Mouse (Mus musculus): Measurements from ENCODE around the gene Itpk1. TPM values are rescaled to one million over a fixed set of nuclear protein-coding genes. Genes with fewer than 3 reads are reported as not detected.

The Itpk1 gene
- polyA plus RNA-seq, 1 experiment from 2014 or later: 26.1 TPM

DNA sequence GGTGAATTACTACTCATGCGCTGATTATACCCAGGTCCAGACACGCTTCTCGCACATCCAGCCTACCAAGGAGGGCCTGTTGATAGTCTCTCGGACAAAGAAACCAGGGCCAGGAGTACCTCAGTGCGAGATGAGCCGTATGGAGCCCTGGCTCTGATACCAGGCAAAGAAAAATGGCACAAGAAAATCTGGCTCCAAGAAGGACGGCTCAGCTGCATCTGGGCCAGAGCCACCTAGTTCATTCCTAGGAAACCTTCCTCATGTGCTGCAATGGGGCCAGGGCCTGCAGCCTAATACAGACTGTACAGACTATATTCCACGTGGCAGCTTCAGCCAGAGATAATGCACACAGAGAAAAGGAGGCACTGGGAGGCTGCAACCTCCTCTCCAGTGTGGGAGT, 93.8 kb downstream of the Itpk1 start:
- Histone ChIP-seq H3K4me2 (ENCODE audit: low read depth) (no peak overlapping the region), H3K9me3 (ENCODE audit: control insufficient read depth, low read length) (no peaks in the 10 kb centered on the region), H3K27ac (ENCODE audit: low read depth, low read length) (no peak overlapping the region), H3K36me3 (ENCODE audit: control insufficient read depth, insufficient read depth, low read length) (no peaks in the 10 kb centered on the region), H3K4me1 (ENCODE audit: control insufficient read depth, insufficient read depth, low read length) (no peaks in the 10 kb centered on the region), H3K27me3 (ENCODE audit: control insufficient read depth, insufficient read depth, low read length) (no peaks in the 10 kb centered on the region), H3K4me3 (ENCODE audit: low read depth, low read length) (no peak overlapping the region), H3K9ac (ENCODE audit: low read length) (no peak overlapping the region)
- ATAC-seq (ENCODE audit: insufficient read depth, low FRiP score, low TSS enrichment) (no peak), DNase-seq (ENCODE audit: low spot score) (no peak)
- 92% methylated on average over 8 of the region's 8 CpGs for WGBS

- ATAC-seq (ENCODE audit: insufficient read depth, low FRiP score, low TSS enrichment): no peak
- H3K27ac ChIP-seq (ENCODE audit: low read depth, low read length): no peak overlapping the region
- 76% methylated on average over 11 of the region's 11 CpGs for WGBS
- H3K27me3 ChIP-seq (ENCODE audit: control insufficient read depth, insufficient read depth, low read length): no peaks in the 10 kb centered on the region
- H3K4me2 ChIP-seq (ENCODE audit: low read depth): no peak overlapping the region
- no peaks in the 10 kb centered on the region for H3K36me3 ChIP-seq (ENCODE audit: control insufficient read depth, insufficient read depth, low read length)
- no peak for DNase-seq (ENCODE audit: low spot score)
- no peaks in the 10 kb centered on the region for H3K4me1 ChIP-seq (ENCODE audit: control insufficient read depth, insufficient read depth, low read length)
- no peaks in the 10 kb centered on the region for H3K9me3 ChIP-seq (ENCODE audit: control insufficient read depth, low read length)
- no peak overlapping the region for H3K9ac ChIP-seq (ENCODE audit: low read length)
- H3K4me3 ChIP-seq (ENCODE audit: low read depth, low read length): no peak overlapping the region
Measured at GRCm38 (mm10) chr12:102607808-102608517, 96.8 kb downstream of the Itpk1 start.

DNA sequence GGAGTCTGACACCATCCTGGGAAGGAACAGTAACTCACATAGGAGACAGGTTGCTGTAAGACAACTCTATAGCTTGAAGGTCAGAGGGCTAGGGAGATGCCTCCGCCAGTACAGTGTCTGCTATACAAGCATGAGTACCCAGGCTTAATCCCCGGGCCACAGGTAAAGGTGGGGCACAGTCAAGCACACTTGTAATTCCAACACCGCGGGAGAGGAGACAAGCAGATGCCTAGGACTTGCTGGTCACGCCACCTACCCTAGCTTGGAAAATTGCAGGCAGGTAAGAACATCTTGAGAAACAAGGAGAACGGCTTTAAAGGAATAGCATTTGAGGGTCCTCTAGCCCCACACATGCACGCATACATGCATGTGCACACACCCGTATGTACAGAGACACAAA, 97.7 kb downstream of the Itpk1 start:
- DNase-seq (ENCODE audit: low spot score) (no peak), ATAC-seq (ENCODE audit: insufficient read depth, low FRiP score, low TSS enrichment) (no peak)
- 89% methylated on average over 8 of the region's 8 CpGs for WGBS
- no peak overlapping the region for H3K4me3 ChIP-seq (ENCODE audit: low read depth, low read length)
- no peak overlapping the region for H3K27ac ChIP-seq (ENCODE audit: low read depth, low read length)
- peaks cover 6% of the 10 kb centered on the region for H3K4me1 ChIP-seq (ENCODE audit: control insufficient read depth, insufficient read depth, low read length)
- H3K9ac ChIP-seq (ENCODE audit: low read length): no peak overlapping the region
- H3K9me3 ChIP-seq (ENCODE audit: control insufficient read depth, low read length): no peaks in the 10 kb centered on the region
- H3K27me3 ChIP-seq (ENCODE audit: control insufficient read depth, insufficient read depth, low read length): no peaks in the 10 kb centered on the region
- no peak overlapping the region for H3K4me2 ChIP-seq (ENCODE audit: low read depth)
- no peaks in the 10 kb centered on the region for H3K36me3 ChIP-seq (ENCODE audit: control insufficient read depth, insufficient read depth, low read length)

DNA sequence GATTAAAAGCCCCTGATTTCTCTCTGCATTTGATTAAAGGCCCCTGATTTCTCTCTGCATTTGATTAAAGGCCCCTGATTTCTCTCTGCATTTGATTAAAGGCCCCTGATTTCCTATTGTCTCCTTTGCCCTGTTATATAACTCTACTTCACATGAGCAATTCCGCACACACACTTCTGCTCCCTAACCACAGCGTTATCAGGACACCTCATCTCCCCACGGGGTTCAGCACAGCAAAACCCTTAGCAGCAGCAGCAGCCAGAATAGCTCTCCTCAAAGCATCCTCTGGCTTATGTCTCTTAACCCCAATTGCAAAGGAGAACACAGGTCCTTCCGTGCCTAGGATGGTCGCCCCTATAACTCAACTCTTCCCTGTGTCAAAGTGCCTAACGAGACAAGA, 99.1 kb downstream of the Itpk1 start:
- Histone ChIP-seq H3K4me2 (ENCODE audit: low read depth) (no peak overlapping the region), H3K4me1 (ENCODE audit: control insufficient read depth, insufficient read depth, low read length) (peaks cover 13% of the 10 kb centered on the region), H3K9ac (ENCODE audit: low read length) (no peak overlapping the region), H3K9me3 (ENCODE audit: control insufficient read depth, low read length) (no peaks in the 10 kb centered on the region), H3K4me3 (ENCODE audit: low read depth, low read length) (no peak overlapping the region), H3K27ac (ENCODE audit: low read depth, low read length) (no peak overlapping the region), H3K36me3 (ENCODE audit: control insufficient read depth, insufficient read depth, low read length) (no peaks in the 10 kb centered on the region), H3K27me3 (ENCODE audit: control insufficient read depth, insufficient read depth, low read length) (no peaks in the 10 kb centered on the region)
- 84% methylated on average over 6 of the region's 6 CpGs for WGBS
- DNase-seq (ENCODE audit: low spot score): no peak
- no peak for ATAC-seq (ENCODE audit: insufficient read depth, low FRiP score, low TSS enrichment)

DNA sequence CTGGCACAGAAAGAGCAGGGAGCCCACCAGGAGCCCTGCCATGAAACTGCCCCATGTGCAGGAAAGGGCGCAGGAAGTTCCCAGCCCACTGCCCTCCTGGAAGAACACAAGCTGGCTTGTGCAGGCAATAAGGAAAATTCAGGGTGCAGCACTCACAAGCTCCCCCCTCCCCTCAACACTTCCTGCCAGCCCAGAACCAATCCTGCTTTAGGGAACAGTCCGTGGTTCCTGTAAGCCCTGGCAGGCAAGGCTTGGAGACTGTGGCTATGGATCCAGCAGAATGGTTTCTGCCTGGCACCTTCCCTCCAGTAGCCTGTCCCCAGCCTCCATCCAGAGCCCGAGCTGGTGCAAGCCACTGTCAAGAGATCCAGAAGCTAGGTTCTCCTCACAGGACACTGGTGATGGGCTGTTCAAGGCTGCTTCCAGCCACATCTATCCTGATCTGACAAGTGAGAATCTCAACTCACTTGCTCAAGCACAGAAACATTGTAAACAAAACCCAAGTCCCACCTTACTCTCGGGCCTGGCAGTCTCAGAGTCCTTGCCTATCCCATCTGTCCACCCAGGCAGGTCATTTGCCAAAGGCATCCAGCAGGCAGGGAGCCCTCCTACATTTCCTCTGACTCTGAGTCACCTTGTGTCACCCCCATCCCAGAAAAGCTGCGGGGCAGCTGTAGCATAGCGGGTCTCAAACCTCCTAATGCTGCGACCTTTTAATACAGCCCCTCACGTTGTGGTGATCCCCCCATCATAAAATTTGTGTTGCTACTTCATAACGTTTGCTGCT, 102.3 kb downstream of the Itpk1 start:
- Histone ChIP-seq H3K36me3 (ENCODE audit: control insufficient read depth, insufficient read depth, low read length) (no peaks in the 10 kb centered on the region), H3K27ac (ENCODE audit: low read depth, low read length) (no peak overlapping the region), H3K4me3 (ENCODE audit: low read depth, low read length) (no peak overlapping the region), H3K9ac (ENCODE audit: low read length) (no peak overlapping the region), H3K4me2 (ENCODE audit: low read depth) (no peak overlapping the region), H3K27me3 (ENCODE audit: control insufficient read depth, insufficient read depth, low read length) (no peaks in the 10 kb centered on the region), H3K4me1 (ENCODE audit: control insufficient read depth, insufficient read depth, low read length) (peaks cover 13% of the 10 kb centered on the region), H3K9me3 (ENCODE audit: control insufficient read depth, low read length) (no peaks in the 10 kb centered on the region)
- ATAC-seq (ENCODE audit: insufficient read depth, low FRiP score, low TSS enrichment): no peak
- DNase-seq (ENCODE audit: low spot score): no peak
- 71% methylated on average over 9 of the region's 9 CpGs for WGBS

- 24% methylated on average over 8 of the region's 8 CpGs for WGBS
Measured at GRCm38 (mm10) chr12:102601847-102602246, 102.9 kb downstream of the Itpk1 start.

GRCm38 (mm10) chr12:102600345-102600744, 104.4 kb downstream of the Itpk1 start:
- peaks cover 13% of the 10 kb centered on the region for H3K4me1 ChIP-seq (ENCODE audit: control insufficient read depth, insufficient read depth, low read length)
- H3K27me3 ChIP-seq (ENCODE audit: control insufficient read depth, insufficient read depth, low read length): no peaks in the 10 kb centered on the region

More at GRCm38 (mm10) chr12:102601847-102602246, 102.9 kb downstream of the Itpk1 start:
- no peaks in the 10 kb centered on the region for H3K9me3 ChIP-seq (ENCODE audit: control insufficient read depth, low read length)
- H3K9ac ChIP-seq (ENCODE audit: low read length): no peak overlapping the region
- no peak overlapping the region for H3K27ac ChIP-seq (ENCODE audit: low read depth, low read length)
- H3K4me1 ChIP-seq (ENCODE audit: control insufficient read depth, insufficient read depth, low read length): peaks cover 13% of the 10 kb centered on the region
- ATAC-seq (ENCODE audit: insufficient read depth, low FRiP score, low TSS enrichment) (no peak), DNase-seq (ENCODE audit: low spot score) (no peak)
- no peaks in the 10 kb centered on the region for H3K27me3 ChIP-seq (ENCODE audit: control insufficient read depth, insufficient read depth, low read length)
- H3K4me2 ChIP-seq (ENCODE audit: low read depth): no peak overlapping the region
- no peaks in the 10 kb centered on the region for H3K36me3 ChIP-seq (ENCODE audit: control insufficient read depth, insufficient read depth, low read length)
- H3K4me3 ChIP-seq (ENCODE audit: low read depth, low read length): no peak overlapping the region

DNA sequence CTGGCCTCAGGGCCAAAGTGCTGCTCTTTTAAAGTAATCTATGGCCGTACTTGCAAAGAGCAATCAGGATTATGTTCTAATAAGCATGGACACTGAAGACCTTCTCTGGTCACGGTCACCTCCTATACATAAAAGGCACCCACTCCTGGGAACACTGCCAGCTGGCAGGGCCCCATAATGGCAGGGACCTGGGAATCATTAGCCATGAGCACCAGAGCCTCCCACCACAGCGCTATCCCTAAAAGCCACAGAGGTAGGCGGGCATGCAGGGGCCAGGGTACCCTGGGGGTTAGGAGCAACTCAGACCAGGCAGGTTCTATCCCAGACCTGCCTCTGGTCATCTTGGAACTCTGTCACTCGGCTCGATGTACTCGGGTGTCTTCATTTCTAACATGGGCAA, 104.9 kb downstream of the Itpk1 start:
- ATAC-seq (ENCODE audit: insufficient read depth, low FRiP score, low TSS enrichment) (no peak), DNase-seq (ENCODE audit: low spot score) (no peak)
- Histone ChIP-seq H3K4me1 (ENCODE audit: control insufficient read depth, insufficient read depth, low read length) (peaks cover 13% of the 10 kb centered on the region), H3K9ac (ENCODE audit: low read length) (no peak overlapping the region), H3K4me2 (ENCODE audit: low read depth) (no peak overlapping the region), H3K36me3 (ENCODE audit: control insufficient read depth, insufficient read depth, low read length) (no peaks in the 10 kb centered on the region), H3K27ac (ENCODE audit: low read depth, low read length) (no peak overlapping the region), H3K4me3 (ENCODE audit: low read depth, low read length) (no peak overlapping the region), H3K9me3 (ENCODE audit: control insufficient read depth, low read length) (no peaks in the 10 kb centered on the region), H3K27me3 (ENCODE audit: control insufficient read depth, insufficient read depth, low read length) (no peaks in the 10 kb centered on the region)
- 76% methylated on average over 7 of the region's 7 CpGs for WGBS

More at GRCm38 (mm10) chr12:102600345-102600744, 104.4 kb downstream of the Itpk1 start:
- H3K9me3 ChIP-seq (ENCODE audit: control insufficient read depth, low read length): no peaks in the 10 kb centered on the region
- no peak overlapping the region for H3K27ac ChIP-seq (ENCODE audit: low read depth, low read length)
- no peak overlapping the region for H3K9ac ChIP-seq (ENCODE audit: low read length)
- no peaks in the 10 kb centered on the region for H3K36me3 ChIP-seq (ENCODE audit: control insufficient read depth, insufficient read depth, low read length)
- WGBS: 61% methylated on average over 6 of the region's 6 CpGs
- DNase-seq (ENCODE audit: low spot score) (no peak), ATAC-seq (ENCODE audit: insufficient read depth, low FRiP score, low TSS enrichment) (no peak)
- H3K4me3 ChIP-seq (ENCODE audit: low read depth, low read length): no peak overlapping the region
- H3K4me2 ChIP-seq (ENCODE audit: low read depth): no peak overlapping the region

- ATAC-seq (ENCODE audit: insufficient read depth, low FRiP score, low TSS enrichment) (no peak), DNase-seq (ENCODE audit: low spot score) (no peak)
- Histone ChIP-seq H3K27ac (ENCODE audit: low read depth, low read length) (no peak overlapping the region), H3K4me2 (ENCODE audit: low read depth) (no peak overlapping the region), H3K36me3 (ENCODE audit: control insufficient read depth, insufficient read depth, low read length) (no peaks in the 10 kb centered on the region), H3K4me3 (ENCODE audit: low read depth, low read length) (no peak overlapping the region), H3K27me3 (ENCODE audit: control insufficient read depth, insufficient read depth, low read length) (no peaks in the 10 kb centered on the region), H3K9me3 (ENCODE audit: control insufficient read depth, low read length) (no peaks in the 10 kb centered on the region), H3K4me1 (ENCODE audit: control insufficient read depth, insufficient read depth, low read length) (peaks cover 13% of the 10 kb centered on the region), H3K9ac (ENCODE audit: low read length) (no peak overlapping the region)
- 94% methylated on average over 3 of the region's 3 CpGs for WGBS
Measured at GRCm38 (mm10) chr12:102598535-102598934, 106.2 kb downstream of the Itpk1 start.
